ENCODE assay signal across 17 mouse cellular contexts in genomic region chr4:137279346-137279745, GRCm38 (mm10). TPM values are rescaled to one million over a fixed set of nuclear protein-coding genes. Genes with fewer than 3 reads are reported as not detected.
DNase-seq lines count a peak whose midpoint lies in the region; ATAC-seq lines count a peak whose summit lies in the region.
"Had no signal": no experiment of that assay in that cellular context is flagged by ENCODE, and none has a peak within 500 bp of the region (broad histone marks: within the 10 kb centered on the region; RNA-seq: fewer than 3 reads in every experiment).

No protein-coding gene starts in this region.

- no peak overlapping the region for H3K27ac ChIP-seq in kidney, embryonic 14.5 days (ENCODE audit: low read depth, low read length)
- H3K27ac ChIP-seq in midbrain, embryonic 15.5 days = no peak overlapping the region
- H3K27ac ChIP-seq in midbrain, embryonic 13.5 days = no peak overlapping the region
- no peak overlapping the region for H3K27ac ChIP-seq in hindbrain, embryonic 15.5 days (replicated peaks)
- H3K27ac ChIP-seq in stomach, embryonic 14.5 days (ENCODE audit: low read length) = no peak overlapping the region
- H3K27ac ChIP-seq: heart, embryonic 13.5 days had no signal

- WGBS in kidney, embryonic 14.5 days = 24% methylated on average over 5 of the region's 5 CpGs
- 16% methylated on average over 5 of the region's 5 CpGs for WGBS in midbrain, embryonic 15.5 days
- 14% methylated on average over 5 of the region's 5 CpGs for WGBS in midbrain, embryonic 13.5 days
- WGBS in hindbrain, embryonic 15.5 days = 9% methylated on average over 5 of the region's 5 CpGs
- WGBS in stomach, embryonic 14.5 days = 42% methylated on average over 5 of the region's 5 CpGs

- DNase-seq in kidney, postnatal 14 days = no peak
- DNase-seq in cerebellum, adult 11-12 months = no peak
- no peak for DNase-seq in B cell, adult 2 months
- DNase-seq: cerebellum, adult 2 months; gastrocnemius, postnatal 14 days; kidney, adult 9 months; layer of hippocampus, adult 9-11 months; lung, adult 18-20 months; thymus, adult 2 months had no signal

- no peaks in the 10 kb centered on the region for H3K36me3 ChIP-seq in kidney, embryonic 14.5 days (ENCODE audit: control insufficient read depth, insufficient read depth, low read length)
- H3K36me3 ChIP-seq in midbrain, embryonic 15.5 days (replicated peaks) = no peaks in the 10 kb centered on the region
- no peaks in the 10 kb centered on the region for H3K36me3 ChIP-seq in midbrain, embryonic 13.5 days
- no peaks in the 10 kb centered on the region for H3K36me3 ChIP-seq in hindbrain, embryonic 15.5 days
- no peaks in the 10 kb centered on the region for H3K36me3 ChIP-seq in stomach, embryonic 14.5 days (ENCODE audit: control insufficient read depth, insufficient read depth, low read length)
- H3K36me3 ChIP-seq: G1E; heart, embryonic 13.5 days had no signal

- peak overlapping the region; percentile 54 for H3K4me3 ChIP-seq in kidney, embryonic 14.5 days (ENCODE audit: low read length)
- H3K4me3 ChIP-seq in midbrain, embryonic 15.5 days = no peak overlapping the region
- no peak overlapping the region for H3K4me3 ChIP-seq in midbrain, embryonic 13.5 days (replicated peaks)
- H3K4me3 ChIP-seq in hindbrain, embryonic 15.5 days = no peak overlapping the region
- no peak overlapping the region for H3K4me3 ChIP-seq in stomach, embryonic 14.5 days (ENCODE audit: low read depth, low read length)
- H3K4me3 ChIP-seq: erythroblast, embryonic 14.5 days had no signal

- H3K9ac ChIP-seq in kidney, embryonic 14.5 days (ENCODE audit: low read depth, low read length) = peak overlapping the region; percentile 56; the same call in 1 of the 2 replicates
- no peak overlapping the region for H3K9ac ChIP-seq in midbrain, embryonic 15.5 days
- H3K9ac ChIP-seq in midbrain, embryonic 13.5 days (replicated peaks) = no peak overlapping the region
- H3K9ac ChIP-seq in hindbrain, embryonic 15.5 days = no peak overlapping the region
- no peak overlapping the region for H3K9ac ChIP-seq in stomach, embryonic 14.5 days (replicated peaks; ENCODE audit: low read depth, low read length)
- H3K9ac ChIP-seq: heart, embryonic 13.5 days had no signal

- H3K4me2 ChIP-seq in kidney, embryonic 14.5 days (replicated peaks; ENCODE audit: low read depth, low read length) = peak overlapping the region; percentile 92
- peak overlapping the region; percentile 89; the same call in 1 of the 2 replicates for H3K4me2 ChIP-seq in midbrain, embryonic 15.5 days
- H3K4me2 ChIP-seq in midbrain, embryonic 13.5 days (replicated peaks) = no peak overlapping the region
- H3K4me2 ChIP-seq in hindbrain, embryonic 15.5 days = peak overlapping the region; percentile 93; the same call in 1 of the 2 replicates
- H3K4me2 ChIP-seq in stomach, embryonic 14.5 days (replicated peaks; ENCODE audit: low read depth, low read length) = peak overlapping the region; percentile 90; the same call in 1 of the 2 replicates

- peaks cover 27% of the 10 kb centered on the region for H3K4me1 ChIP-seq in kidney, embryonic 14.5 days (ENCODE audit: control insufficient read depth, insufficient read depth, low read length)
- H3K4me1 ChIP-seq in midbrain, embryonic 15.5 days = peaks cover 36% of the 10 kb centered on the region
- peaks cover 39% of the 10 kb centered on the region for H3K4me1 ChIP-seq in midbrain, embryonic 13.5 days (replicated peaks)
- peaks cover 42% of the 10 kb centered on the region for H3K4me1 ChIP-seq in hindbrain, embryonic 15.5 days (replicated peaks)
- H3K4me1 ChIP-seq in stomach, embryonic 14.5 days (ENCODE audit: control insufficient read depth, insufficient read depth, low read length) = peaks cover 23% of the 10 kb centered on the region

- H3K9me3 ChIP-seq in kidney, embryonic 14.5 days (ENCODE audit: control insufficient read depth, low read length) = no peaks in the 10 kb centered on the region
- H3K9me3 ChIP-seq in midbrain, embryonic 15.5 days = no peaks in the 10 kb centered on the region
- no peaks in the 10 kb centered on the region for H3K9me3 ChIP-seq in midbrain, embryonic 13.5 days
- no peaks in the 10 kb centered on the region for H3K9me3 ChIP-seq in hindbrain, embryonic 15.5 days
- no peaks in the 10 kb centered on the region for H3K9me3 ChIP-seq in stomach, embryonic 14.5 days (ENCODE audit: control insufficient read depth, low read depth, low read length)
- H3K9me3 ChIP-seq: heart, embryonic 13.5 days had no signal

- peaks cover 56% of the 10 kb centered on the region for H3K27me3 ChIP-seq in kidney, embryonic 14.5 days (ENCODE audit: control insufficient read depth, insufficient read depth, low read length)
- peaks cover 62% of the 10 kb centered on the region for H3K27me3 ChIP-seq in midbrain, embryonic 15.5 days (replicated peaks)
- H3K27me3 ChIP-seq in midbrain, embryonic 13.5 days = peaks cover 98% of the 10 kb centered on the region
- H3K27me3 ChIP-seq in hindbrain, embryonic 15.5 days = peaks cover 29% of the 10 kb centered on the region
- peaks cover 7% of the 10 kb centered on the region; the same call in 1 of the 2 replicates for H3K27me3 ChIP-seq in stomach, embryonic 14.5 days (ENCODE audit: control insufficient read depth, insufficient read depth, low read length)

- ATAC-seq in kidney, embryonic 14.5 days (ENCODE audit: low FRiP score, low TSS enrichment) = no peak
- no peak for ATAC-seq in midbrain, embryonic 15.5 days (replicated peaks)
- ATAC-seq in midbrain, embryonic 13.5 days = no peak
- ATAC-seq in hindbrain, embryonic 15.5 days (ENCODE audit: low FRiP score, low read depth) = no peak
- no peak for ATAC-seq in stomach, embryonic 14.5 days (ENCODE audit: insufficient number of reproducible peaks, insufficient read depth, low FRiP score, low read depth)

RNA-seq across cellular contexts. Expression of gene Wnt4, which starts 2.1 kb away (rescaled TPM):
- polyA plus RNA-seq in kidney, embryonic 14.5 days (2014; fragmentation: Nextera tagmentation; extraction: Ambion mirVana) = 16.0 and 21.4 TPM in 2 replicates
- polyA plus RNA-seq in midbrain, embryonic 15.5 days (2015; fragmentation: Nextera tagmentation; extraction: Ambion mirVana) = 3.4 and 4.8 TPM in 2 replicates
- polyA plus RNA-seq in midbrain, embryonic 13.5 days (2015; fragmentation: Nextera tagmentation; extraction: Ambion mirVana) = 0.59 and 1.4 TPM in 2 replicates
- polyA plus RNA-seq in hindbrain, embryonic 15.5 days (2015; fragmentation: Nextera tagmentation; extraction: Ambion mirVana) = 3.8 and 3.9 TPM in 2 replicates
- polyA plus RNA-seq in stomach, embryonic 14.5 days (2014; fragmentation: Nextera tagmentation; extraction: Ambion mirVana) = 6.1 and 6.3 TPM in 2 replicates
- polyA plus RNA-seq: G1E had no signal
